Mouse (Mus musculus) left cerebral cortex, postnatal 4 days (tissue): ENCODE data around the gene Serpine1. TPM values are rescaled to one million over a fixed set of nuclear protein-coding genes. Genes with fewer than 3 reads are reported as not detected.

ENCODE experiments used
- DNase-seq: peaks from one replicate; pipeline ENCODE4 v3.0.0-alpha.2; 2022
- intact Hi-C: fragments of 180-260 bp; cut with DNase I; formaldehyde crosslinking; loops from one replicate; pipeline ENCODE4 v1.15.1; 2025
- total RNA-seq, 2 experiments: library from RNA; stranded (reverse); gene quantifications; 2 replicates each; pipeline ENCODE4 v1.2.3; 2021

Gene Serpine1
- total RNA-seq, 2 experiments from 2014 or later, result 0.60 TPM

DNA sequence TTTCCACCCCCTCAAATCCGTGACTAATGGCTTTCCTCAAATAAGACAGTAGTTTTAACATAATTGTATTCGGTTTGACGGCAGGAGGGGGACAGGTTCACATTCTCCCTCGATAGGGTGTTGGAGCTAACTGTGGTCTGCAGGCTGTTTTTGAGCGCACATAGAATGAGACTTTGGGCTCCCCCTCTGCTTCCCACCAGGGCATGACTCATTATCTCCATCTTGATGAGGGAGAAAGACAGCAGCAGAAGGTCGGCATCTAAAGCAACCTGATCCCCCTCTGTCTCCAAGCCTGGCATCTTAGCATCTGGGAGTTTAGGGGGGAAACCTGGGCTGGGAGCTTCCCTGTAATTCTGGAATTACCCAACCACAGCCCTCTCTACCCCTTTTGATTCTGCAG lies 6.6 kb downstream of the Serpine1 start:
- intact Hi-C loops, result no loop called here
- no peak for DNase-seq

DNA sequence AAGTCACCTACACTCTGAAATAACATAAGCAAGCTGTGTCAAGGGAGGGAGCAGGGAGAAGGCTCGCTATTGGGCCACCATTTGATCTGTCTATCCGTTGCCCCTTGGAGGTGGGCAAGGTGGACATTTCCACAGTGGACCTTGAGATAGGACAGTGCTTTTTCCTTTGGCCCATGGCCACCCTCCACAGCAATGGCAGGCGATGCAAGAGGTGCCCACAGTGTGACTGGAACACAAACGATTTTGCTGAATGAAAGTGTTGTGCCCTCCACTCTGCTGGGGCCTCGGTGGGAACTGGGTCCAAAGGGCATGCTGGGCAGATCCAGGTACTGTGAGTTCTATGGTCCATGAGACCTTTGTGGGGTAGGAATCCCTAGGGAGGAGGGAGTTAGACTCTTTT lies 9.5 kb downstream of the Serpine1 start:
- intact Hi-C loops, result no loop called here
- DNase-seq, result no peak

DNA sequence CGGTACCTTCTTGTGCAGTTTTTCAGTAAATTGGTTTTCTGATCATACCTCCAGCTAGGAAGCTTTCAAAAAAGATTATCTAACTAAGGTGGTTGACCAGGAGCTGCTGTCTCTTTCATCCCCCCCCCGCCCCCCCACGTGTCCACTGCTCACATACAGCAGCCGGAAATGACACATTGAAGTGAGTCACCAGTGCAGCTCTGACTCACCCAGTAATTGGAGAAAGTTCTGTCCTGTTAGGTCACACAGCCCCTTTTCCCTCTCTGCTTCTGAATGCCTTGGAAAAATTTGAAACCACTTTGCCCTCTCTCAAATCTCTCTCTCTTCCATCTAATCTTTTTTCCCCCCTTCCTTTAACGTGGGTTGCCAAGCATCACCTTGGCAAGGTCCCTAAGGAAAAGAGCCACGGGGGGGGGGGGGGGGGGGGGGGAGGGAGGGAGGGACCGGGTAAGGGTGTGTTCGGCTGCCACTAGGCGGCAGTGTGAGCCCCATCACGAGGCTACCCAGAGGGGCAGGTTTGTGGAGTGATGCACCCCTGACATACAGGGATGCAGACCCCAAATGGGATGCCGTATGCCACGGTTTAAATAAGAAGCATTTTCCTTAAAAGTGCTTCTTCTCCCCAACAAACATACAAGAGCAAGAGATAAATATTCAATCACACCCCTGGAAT lies 10.1 kb downstream of the Serpine1 start:
- intact Hi-C loops, result no loop called here
- DNase-seq, result peak; percentile 54

DNA sequence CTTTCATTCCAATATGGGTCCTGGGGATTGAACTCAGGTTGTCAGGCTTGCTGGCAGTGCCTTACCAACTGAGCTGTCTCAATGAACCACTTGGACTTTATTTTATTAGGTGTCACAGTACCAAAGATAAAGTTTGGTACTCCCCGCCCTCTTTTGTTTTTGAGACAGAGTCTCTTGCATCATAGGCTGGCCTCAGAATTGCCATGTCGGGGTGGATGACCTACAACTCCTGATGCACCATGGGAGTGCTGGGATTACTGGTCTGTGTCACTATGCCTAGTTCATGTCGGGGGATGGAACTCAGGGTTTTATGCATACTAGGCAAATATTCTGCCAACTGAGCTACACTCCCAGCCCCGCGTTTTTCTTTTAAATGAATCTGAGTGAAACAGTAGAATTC lies 17.2 kb downstream of the Serpine1 start:
- no peak for DNase-seq
- intact Hi-C loops, result no loop called here

DNA sequence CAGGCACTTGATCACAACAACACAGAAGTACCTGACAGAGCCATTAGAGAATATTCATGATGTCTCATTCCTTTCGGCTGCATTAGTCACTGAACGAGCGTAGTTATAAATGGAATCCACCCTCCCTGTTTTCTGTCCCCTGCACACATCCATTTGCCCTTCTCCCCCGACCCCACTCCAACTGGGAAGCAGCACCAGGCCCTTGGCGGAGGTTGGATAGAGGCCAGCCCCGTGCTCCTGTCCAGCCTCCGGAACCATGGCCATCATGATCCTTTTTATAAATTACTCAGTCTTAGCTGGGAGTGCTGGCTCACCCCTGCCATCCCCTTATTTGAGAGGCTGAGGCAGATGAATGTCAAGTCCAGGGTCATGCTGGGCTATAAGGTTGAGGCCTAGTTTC lies 17.8 kb downstream of the Serpine1 start:
- no peak for DNase-seq

DNA sequence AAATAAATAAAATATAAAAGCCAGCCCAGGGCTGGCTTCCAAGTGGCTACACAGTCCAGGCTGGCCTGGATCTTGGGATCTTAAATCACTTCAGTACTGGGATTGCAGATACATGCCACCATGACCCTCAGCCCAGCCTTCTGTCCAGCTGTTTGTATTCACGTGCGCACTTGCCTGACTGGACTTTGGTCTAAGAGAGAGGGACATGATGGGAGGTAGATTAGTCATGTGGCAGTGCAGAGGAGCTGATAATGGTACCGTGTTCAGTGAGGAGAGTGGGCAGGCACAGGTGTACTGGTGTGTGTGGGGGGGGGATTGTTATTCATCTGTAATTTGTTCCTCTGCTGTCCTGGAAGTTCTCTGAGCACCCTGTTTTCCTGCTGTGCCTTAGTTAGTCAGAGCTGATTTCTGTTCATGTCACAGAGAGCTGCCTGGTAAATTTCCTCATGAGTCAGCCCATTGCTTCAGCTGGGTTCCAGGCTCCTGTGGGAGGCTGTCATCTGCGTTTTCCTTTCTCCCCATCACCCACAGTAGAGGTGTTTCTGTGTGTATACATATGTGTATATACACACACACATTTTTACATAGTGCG lies 20.1 kb downstream of the Serpine1 start:
- no peak for DNase-seq
- intact Hi-C loops, result no loop called here

More for the DNA sequence above, 17.8 kb downstream of the Serpine1 start:
- intact Hi-C loops, result no loop called here

DNA sequence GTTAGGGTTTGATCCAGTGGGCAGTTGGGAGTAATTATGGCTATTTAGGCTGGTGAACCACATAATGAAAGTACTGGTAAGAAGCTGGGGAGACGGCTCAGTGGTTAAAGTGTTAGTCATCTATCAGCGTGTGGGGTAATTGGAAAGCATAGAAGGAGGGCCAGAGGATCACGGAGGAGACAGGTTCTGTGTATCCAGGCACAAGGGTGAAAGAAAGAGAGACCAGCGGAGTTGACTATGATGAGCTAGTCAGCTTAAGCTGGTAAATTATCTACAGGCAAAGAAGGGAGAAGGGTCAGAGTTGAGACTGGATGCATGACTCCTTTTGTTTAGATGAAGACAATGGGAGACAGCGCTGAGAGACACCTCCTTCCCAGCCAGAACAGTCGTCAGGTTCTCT lies 20.9 kb downstream of the Serpine1 start:
- intact Hi-C loops, result no loop called here
- DNase-seq, result no peak

DNA sequence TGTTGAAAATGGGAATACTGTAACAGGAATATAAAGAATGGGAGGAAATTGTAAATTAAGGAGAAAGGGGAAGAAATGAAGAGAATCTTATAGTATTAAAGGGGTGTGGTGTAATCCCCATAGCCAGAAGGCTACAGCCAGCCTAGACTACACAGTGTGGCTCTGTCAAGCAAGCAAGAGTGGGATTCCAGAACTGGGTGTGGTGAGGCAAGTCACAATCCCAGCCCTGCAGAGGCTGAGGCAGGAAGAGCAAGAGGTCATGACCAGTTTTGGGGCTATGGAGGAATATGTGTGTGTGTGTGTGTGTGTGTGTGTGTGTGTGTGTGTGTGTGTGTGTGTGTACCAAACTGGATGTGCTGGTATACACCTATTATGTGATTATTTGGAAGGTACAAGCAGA lies 25.1 kb downstream of the Serpine1 start:
- DNase-seq, result no peak
- intact Hi-C loops, result no loop called here

DNA sequence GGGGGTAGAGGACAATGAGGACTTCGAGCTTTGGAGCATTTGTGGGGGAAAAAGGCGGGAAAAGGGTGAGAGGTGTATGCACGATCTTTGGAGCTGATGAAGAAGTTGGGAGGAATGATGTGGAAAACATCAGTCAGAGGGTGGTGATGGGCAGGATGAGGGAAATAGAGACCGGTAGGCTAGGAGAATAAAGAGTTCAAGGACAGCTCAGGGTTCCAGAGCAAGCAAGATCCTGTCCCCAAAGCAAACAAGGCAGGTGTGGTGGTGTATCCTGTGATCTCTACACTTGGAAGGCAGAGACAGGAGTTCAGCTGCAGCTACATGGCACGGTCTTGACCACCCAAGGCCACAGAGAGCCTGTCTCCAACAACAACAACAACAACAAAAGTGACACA lies 25.7 kb downstream of the Serpine1 start:
- no peak for DNase-seq
- intact Hi-C loops, result no loop called here

DNA sequence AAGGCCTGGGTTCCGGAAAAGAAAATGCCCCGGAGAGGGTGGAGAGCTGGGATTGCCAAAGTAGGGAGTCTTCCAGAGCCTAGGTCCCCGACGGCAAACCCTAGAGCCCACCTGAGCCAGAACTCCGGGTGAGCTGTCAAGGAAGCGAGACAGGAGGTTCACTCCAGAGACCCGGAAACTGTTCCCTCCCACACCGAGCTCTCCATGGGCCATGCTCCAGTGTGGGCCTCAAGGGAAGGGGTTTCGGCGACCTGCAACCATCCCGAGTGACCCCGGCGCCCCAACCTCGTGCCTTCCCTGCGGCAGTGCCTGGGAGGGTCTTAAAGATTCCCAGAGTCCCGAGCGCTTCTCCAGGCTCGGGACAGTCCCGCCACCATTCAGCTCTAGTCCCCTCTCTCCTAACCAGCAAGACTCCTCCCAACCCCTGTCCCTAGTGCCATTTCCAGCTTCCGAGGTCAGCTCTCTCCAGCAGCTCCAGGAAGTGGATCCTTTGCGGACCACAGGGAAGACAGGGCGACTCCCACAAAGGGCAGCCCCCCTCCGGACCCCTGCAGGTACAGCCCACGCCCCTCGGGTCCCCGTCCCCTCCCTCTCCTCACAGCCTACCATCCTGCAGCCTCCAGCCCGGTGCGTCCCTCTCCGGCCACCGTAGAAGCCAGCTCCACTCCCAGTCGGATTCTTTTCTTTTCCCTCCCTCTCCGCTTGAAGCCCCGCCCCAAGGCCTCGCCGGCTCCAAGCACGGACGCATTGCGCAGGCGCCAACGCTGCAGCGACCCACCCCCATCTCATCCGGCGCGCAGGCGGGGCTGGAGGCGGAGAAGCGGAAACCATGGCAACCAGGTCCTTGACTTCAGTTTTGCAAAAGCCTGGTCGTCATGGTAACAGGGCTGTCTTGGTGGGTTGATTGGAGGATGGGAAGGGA lies 26.4 kb downstream of the Serpine1 start, which contains the start of gene Ap1s1:
Ap1s1 (minus strand) TSS at position 734 of the 922 bp plus-strand sequence.
- DNase-seq, result peak; percentile 99
- intact Hi-C loops, result no loop called here

DNA sequence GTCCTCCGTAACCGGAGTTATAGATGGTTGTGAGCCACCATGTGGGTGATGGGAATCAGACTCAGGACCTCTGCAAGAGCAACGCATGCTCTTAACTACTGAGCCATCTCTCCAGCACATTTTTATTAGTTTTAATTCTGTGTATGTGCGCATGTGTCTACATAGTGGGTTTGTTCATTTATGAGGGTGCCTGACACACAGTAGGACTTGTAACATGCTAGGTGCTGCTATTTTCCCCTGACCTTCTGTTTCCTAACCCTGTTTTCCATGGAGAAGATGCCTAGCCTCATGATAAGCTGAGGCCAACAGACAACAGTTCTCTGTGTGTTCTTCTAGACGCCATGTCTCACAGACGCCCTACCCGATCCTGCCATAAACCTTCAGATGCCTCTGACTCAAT lies 28.1 kb downstream of the Serpine1 start:
- DNase-seq, result no peak
- intact Hi-C loops, result no loop called here

DNA sequence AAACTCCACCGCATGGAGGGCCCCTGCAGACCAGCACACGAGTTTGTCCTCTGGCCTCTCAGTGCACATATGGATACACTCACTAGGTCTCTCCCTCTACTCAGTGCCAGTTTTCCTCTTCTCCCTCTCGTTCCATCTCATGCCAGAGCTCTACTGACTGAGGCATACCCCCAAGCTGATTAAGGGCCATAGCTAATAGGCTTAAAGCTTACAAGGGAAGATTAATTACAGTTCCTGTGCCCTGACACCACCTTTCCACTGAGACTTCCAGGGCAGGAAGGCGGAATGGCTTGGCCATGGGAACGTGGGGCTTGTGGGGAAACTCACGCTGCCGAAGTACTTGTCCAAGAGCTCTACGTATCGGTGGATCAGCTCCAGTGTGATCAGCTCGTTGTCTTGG lies 30.6 kb downstream of the Serpine1 start:
- DNase-seq, result no peak
- intact Hi-C loops, result no loop called here

DNA sequence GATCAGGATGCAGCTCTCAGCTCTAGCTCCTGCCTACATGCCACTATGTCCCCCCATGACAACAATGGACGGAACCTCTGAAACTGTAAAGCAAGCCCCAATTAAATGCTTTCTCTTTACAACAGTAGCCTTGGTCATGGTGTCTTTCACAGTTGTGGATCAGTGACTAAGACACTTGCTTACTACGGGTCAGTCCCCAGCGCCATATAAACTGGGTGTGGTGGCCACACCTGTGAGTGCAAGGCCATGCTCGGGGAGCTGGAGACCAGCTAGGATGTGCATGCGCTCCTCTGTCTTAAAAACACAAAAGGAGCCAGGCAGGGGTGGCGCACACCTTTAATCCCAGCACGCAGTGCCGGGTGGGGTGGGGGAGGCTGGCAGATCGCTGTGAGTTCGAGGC lies 32.6 kb downstream of the Serpine1 start:
- intact Hi-C loops, result no loop called here
- DNase-seq, result no peak

DNA sequence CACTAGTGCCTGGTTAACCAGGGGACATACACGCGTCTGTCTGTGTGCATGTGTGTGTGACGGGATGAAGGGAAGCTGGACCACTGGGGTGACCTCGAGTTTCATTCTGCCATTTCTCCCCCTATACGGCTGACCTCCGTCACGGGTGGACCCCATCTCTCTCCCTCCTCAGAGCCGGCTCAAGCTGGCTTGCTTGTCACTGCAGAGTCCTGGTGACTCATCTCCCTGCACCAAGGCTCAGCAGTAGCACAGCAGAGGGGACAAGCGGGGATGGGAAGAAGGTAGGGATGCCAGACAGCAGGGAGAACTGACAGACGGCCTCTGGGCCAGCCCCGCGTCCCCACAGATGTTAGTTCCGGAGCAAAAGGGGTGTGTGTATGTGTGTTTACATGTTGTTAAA lies 35.9 kb downstream of the Serpine1 start:
- intact Hi-C loops, result no loop called here
- no peak for DNase-seq

DNA sequence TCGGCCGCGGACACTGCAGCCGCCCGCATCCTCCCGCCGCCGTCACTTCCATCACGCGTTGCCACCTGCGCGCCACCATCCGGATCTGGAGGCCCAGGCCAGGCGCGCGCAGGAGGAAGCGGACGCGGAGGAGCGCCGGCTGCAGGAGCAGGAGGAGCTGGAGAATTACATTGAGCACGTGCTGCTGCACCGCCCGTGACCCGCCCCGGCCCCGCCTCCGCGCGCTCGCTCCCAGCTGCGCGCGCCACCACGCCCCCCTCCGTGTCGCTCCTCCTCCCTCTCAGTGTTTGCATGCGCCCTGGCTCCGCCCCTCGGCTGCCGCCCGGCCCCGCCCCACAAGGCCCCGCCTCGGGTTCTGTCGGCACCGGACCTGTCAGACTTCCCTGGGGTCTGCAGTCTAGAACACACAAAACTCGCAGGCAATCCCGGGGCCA lies 39.4 kb downstream of the Serpine1 start:
- DNase-seq, result peak; percentile 92
- intact Hi-C loops, result loop anchor here (5.0 kb wide), 1 partner anchor 255 kb away; the partner anchor contains the start of gene Ache

DNA sequence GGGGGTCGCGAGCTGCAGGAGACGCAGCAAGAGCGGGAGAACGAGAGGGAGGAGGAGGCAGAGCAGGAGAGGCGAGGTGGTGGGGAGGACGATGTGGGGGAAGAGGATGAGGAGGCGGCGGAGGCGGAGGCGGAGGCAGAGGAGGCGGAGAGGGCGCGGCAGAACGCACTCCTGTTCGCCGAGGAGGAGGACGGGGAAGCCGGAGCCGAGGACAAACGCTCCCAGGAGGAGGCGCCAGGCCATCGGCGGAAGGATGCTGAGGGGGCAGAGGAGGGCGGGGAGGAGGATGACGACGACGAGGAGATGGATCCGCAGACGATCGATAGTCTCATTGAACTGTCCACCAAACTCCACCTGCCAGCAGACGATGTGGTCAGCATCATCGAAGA lies 40.0 kb downstream of the Serpine1 start:
- intact Hi-C loops, result loop anchor here (5.0 kb wide), 1 partner anchor 255 kb away; the partner anchor contains the start of gene Ache
- DNase-seq, result peak; percentile 51

DNA sequence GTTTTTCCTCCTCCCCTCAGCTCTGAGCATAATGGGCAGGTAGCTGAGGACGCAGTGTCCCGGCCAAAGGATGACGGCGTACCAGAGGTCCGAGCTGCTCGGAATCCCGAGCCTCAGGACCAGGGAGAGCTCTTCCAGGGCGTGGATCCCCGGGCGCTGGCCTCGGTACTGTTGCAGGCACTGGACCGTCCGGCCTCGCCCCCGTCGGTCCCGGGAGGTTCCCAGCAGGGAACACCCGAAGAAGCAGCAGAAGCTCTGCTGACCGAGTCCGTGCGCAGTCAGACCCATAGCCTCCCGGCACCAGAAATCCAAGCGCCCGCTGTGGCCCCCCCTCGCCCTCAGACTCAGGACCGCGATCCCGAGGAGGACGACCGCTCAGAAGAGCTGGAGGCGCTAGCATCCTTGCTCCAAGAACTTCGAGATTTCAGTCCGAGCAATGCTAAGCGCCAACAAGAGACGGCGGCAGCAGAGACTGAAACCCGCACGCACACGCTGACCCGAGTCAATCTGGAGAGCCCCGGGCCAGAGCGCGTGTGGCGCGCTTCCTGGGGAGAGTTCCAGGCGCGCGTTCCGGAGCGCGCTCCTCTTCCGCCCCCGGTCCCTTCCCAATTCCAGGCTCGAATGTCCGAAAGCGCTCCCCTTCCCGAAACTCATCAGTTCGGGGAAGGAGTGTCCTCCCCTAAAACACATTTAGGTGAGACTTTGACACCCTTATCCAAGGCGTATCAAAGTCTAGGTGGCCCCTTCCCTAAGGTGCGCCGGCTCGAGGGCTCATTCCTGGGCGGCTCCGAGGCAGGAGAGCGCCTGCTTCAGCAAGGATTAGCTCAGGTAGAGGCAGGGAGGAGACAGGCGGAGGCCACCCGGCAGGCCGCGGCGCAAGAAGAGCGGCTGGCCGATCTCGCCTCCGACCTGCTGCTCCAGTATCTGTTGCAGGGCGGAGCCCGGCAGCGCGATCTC lies 40.7 kb downstream of the Serpine1 start:
- peak; percentile 21 for DNase-seq
- intact Hi-C loops, result loop anchor here (5.0 kb wide), 1 partner anchor 256 kb away; the partner anchor contains the start of gene Ache

DNA sequence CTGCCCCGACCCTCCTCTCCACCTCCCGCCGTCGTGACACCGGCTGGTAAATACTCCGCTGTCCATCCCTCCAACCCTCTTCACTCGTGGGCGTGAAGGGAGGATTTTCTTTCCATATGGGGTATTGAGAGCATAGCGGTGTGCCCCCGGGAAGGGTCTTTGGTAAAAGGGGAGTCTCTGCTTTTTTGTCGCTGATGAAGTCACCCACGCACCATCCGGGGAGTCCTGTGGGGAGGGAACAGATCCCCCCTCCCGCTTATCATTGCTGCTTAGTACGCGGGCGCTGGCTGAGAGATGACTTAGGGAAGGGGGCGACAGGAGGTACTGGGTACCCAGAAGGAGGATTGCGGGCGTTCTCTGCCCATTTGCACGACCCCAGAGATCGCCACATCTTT lies 41.7 kb downstream of the Serpine1 start:
- DNase-seq, result no peak
- intact Hi-C loops, result loop anchor here (5.0 kb wide), 1 partner anchor 257 kb away; the partner anchor contains the start of gene Ache

DNA sequence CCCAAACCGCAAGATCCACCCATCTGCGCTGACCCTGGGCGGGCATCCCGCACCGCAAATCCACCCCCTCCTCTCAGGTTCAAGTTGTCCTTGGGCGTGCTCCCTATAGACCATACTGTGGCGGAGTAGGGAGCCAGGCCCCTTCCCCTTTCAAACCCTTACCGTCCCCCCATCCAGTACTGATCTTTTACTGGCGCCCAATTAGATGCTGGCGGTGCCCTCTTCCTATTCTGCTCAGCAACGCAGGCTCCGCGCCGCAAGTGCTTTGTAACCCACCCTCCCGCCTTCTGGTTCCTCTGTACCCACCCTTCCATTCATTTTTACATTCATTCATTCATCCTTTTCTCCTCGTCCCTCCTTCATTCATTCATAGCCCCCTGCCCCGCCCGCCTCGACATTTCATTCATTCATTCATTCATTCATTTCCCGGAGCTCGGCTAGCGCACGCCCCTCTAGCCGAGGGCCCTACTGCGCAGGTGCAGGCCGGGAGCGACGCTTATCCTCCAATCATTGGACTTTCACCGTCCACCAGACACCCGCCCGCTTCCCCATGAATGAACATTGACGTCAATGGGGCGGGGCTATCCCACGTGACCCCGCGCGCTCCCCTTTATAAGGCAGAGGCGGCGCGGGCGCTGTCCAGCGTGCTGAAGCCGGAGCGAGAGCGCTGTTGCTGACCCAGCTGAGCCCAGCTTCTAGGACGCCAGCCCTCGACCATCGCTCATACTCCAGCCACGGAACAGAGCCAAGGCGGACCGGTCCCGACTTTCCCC lies 42.2 kb downstream of the Serpine1 start:
- intact Hi-C loops, result loop anchor here (5.0 kb wide), 1 partner anchor 257 kb away; the partner anchor contains the start of gene Ache

More for the DNA sequence above, 42.2 kb downstream of the Serpine1 start:
- peak; percentile 97 for DNase-seq
